Mouse (Mus musculus): ENCODE data around the gene Tmem91.

The Tmem91 gene

GRCm38 (mm10) chr7:25699851-25700250 lies 24.9 kb upstream of the Tmem91 start:
- DNase-seq (ENCODE audit: low spot score in 2 of 2): no peak

DNA sequence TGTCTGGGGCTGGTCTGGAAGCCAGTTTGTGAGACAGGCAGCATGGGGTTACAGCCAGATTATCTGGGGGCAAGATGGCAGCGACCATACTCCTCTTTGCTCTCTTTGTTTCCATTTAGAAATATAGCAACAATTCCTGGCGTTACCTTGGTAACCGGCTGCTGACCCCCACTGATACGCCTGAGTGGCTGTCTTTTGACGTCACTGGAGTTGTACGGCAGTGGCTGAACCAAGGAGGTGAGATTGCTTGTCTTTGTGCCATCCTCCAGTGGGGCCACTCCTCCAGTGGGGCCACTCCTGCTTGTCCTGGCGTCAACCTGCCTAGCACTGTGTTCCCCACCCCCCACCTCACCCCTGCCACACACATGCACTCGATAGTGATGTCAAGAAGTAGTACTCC lies 19.1 kb upstream of the Tmem91 start:
- no peak for DNase-seq (ENCODE audit: low spot score in 2 of 2)

GRCm38 (mm10) chr7:25690051-25690450 lies 15.1 kb upstream of the Tmem91 start:
- no peak for DNase-seq (ENCODE audit: low spot score in 2 of 2)

DNA sequence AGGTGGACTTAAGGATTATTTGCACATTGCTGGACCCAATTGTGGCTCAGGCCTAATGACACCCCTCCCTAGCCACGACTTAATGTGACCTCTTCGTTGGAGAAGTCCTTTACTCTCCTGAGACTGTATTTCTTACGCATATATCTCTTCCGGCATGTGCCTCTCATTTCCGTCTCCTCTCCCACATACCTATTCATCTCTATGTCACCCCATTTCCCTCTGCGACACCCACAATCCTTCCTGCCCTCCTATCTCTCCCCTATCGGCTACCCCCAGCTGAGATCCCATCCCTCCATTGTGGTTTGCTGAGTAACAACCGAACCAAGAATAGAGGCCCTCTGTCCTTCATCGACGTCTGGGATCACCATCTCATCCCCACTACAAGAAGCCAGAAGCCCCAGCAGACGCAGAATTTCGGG lies 14.6 kb upstream of the Tmem91 start:
- no peak for DNase-seq (ENCODE audit: low spot score in 2 of 2)

DNA sequence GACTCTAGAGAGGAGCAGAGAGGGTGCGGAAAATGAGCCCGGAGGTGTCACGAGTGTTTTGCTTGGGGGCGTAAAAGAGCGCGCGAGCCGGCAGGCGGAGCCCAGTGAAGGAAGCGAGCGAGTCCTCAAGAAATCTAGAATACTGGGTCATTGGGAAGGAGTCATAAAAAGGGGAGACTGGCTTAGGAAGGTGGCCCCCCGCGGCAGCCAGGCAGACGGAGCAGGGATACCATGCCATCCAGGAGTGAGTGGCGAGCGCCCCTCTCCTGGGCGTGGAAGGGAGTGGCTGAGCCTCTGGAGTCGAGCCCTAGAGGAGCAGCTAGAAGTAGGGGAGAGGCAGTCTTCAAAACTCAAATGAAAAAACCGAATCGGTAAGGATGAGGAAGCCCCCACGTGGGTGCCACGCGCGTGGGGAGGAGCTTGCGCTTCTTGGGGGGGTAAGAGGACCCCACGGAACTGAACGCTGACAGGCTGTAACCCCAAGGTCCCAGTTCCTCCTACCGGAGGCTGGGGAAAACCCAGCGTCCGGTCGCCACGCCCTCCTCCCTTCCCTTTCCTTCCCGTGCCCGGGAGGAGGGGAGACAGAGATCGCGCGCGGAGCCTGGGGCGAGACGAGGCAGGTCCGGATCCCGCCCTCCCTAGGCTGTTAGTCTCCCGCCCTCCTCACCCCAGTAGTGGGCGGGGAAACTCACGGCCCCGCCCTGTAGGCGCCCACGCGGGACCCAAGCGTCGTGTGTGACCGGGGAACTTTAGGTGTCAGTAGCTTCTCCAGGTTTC lies 14.0 kb upstream of the Tmem91 start:
- DNase-seq (ENCODE audit: low spot score in 2 of 2): no peak

- DNase-seq (ENCODE audit: low spot score in 2 of 2): no peak
Measured at GRCm38 (mm10) chr7:25687811-25688401, 12.9 kb upstream of the Tmem91 start.

GRCm38 (mm10) chr7:25686680-25687531 lies 11.9 kb upstream of the Tmem91 start, which contains the start of gene Tgfb1:
Tgfb1 (plus strand) TSS chr7:25687002.
- DNase-seq (ENCODE audit: low spot score in 2 of 2): no peak

DNA sequence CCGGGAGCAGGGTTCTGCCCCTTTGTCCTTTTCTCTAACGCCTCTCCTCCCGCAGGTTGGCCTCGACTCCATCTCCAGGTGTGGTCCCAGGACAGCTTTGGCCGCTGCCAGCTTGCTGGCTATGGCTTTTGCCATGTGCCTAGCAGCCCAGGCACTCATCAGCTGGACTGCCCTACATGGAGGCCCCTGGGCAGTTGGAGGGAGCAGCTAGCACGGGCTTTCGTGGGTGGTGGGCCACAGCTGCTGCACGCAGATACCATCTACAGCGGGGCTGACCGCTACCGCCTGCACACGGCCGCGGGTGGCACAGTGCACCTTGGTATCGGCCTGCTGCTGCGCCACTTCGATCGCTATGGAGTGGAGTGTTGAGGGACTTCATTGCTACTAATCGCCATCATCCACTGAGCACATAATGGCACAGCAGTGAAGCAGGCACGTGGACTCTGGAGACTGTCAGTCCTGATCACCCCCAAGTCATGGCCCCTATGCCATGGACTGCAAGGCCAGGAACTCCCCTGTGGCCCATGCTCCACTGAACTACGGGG lies 11.0 kb upstream of the Tmem91 start:
- no peak for DNase-seq (ENCODE audit: low spot score in 2 of 2)

- no peak for DNase-seq (ENCODE audit: low spot score in 2 of 2)
Measured at GRCm38 (mm10) chr7:25684659-25685058, 9.7 kb upstream of the Tmem91 start.

DNA sequence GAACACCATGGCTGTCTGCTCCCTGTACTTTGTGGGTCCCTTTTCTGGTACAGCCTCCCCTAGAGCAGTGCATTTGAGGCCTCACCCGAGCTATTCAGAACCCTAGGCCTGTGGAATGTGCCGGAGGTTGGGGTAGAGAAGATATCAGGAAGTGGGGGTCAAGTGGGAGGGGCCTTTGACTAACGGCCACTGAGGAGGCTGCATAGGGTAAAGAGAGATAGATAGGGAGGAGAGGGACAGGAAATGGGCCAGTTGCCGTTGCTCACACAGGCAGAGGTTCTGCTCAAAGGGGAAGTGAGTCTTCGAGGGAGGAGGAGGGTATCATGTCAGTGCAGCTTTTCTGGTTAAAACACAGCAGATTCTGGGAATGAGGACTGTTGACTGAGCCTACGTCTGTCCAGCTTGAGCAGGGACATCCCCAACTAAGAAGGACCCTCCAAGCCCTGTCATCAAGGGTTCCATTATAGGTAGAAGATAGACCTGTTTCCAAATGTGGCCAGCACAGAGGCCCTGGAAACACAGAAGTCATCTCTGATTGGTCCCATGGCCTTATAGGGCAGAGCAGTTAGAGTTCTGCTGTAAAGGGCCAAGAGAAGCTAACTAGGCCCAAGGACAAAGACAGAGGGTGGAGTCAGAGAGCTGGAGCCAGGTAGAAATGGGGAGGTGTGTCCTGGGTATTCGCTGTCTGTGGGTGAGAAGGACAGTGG lies 8.7 kb upstream of the Tmem91 start:
- DNase-seq (ENCODE audit: low spot score in 2 of 2): no peak

DNA sequence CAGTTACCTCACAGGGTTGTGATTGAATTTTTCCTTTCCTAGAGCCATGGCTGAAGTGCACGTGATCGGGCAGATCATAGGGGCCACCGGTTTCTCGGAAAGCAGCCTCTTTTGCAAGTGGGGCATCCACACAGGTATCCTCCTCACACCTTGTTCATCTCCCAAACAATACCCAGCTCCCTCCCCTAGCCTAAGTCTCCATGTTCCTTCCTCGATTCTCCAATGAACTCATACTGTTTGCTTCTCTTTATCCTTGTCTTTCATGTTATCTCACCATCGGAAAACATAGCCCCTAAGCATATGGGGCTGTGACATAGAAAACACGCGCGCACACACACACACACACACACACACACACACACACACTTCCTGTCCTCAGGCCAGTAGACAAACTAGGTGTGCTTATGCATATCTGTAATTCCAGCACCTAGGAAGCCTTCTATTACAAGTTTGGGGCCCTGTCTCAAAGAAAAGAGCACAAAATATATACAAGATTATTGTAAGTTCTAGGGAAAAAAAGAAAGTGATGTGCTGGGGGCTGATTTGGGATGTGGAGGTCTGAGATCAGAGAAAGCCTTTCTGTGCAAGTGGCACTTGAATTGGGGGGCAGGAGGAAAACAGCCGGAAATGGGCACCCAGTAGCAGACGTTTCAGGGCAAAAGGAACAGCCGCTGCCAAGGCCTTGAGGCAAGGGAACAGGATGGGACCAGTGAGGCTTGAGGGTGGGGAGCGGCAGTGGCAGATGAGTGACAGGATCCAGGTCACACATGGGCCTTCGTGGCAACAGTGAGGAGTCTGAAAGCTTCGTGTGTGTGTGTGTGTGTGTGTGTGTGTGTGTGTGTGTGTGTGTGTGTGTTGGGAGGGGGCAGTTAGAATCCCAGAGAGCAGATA lies 6.6 kb upstream of the Tmem91 start:
- DNase-seq (ENCODE audit: low spot score in 2 of 2): no peak

DNA sequence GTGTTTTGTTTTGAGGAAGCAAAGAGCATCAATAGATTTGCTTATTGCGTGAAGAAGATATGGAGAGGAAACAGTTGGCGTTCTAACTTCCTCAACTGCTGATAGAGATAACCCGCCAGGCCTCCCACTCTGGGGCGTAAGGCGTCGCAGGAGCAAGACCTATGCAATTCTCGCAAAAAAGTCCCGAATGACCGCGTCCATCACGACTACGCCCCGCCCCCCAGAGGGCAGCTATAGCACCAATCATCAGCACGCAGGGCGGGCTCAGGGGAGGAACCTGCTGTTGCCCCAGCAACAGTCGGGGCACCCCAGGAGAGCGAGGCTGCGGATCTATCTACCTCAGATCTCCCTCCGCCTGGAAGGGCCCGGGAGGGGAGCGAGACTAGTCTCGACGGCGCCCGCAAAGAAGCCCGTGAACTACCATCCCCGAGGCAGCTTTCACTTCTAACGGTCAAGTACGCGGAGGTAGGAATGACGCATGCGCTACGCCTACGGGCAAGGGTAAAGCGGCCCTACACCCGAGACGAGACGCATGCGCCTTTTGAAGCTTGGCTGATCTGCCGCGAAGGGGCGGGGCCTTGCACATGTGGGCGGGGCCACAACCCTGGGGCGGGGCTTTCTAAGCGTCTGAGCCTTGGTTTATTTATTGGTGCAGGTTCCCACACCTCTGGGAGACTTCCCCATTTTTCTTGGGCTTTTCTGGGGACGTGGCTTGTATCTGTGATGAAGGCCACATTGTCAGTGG lies 5.7 kb upstream of the Tmem91 start, which contains the start of gene B9d2:
Gene B9d2, plus strand, starts transcription at position 267 of the 745 bp plus-strand sequence.
- peak; percentile 96 to 97 for DNase-seq (ENCODE audit: low spot score in 2 of 2)

GRCm38 (mm10) chr7:25679971-25680370 lies 5.0 kb upstream of the Tmem91 start:
- DNase-seq (ENCODE audit: low spot score in 2 of 2): no peak

- DNase-seq (ENCODE audit: low spot score in 2 of 2): no peak
Measured at GRCm38 (mm10) chr7:25677013-25677412, 2.0 kb upstream of the Tmem91 start.

DNA sequence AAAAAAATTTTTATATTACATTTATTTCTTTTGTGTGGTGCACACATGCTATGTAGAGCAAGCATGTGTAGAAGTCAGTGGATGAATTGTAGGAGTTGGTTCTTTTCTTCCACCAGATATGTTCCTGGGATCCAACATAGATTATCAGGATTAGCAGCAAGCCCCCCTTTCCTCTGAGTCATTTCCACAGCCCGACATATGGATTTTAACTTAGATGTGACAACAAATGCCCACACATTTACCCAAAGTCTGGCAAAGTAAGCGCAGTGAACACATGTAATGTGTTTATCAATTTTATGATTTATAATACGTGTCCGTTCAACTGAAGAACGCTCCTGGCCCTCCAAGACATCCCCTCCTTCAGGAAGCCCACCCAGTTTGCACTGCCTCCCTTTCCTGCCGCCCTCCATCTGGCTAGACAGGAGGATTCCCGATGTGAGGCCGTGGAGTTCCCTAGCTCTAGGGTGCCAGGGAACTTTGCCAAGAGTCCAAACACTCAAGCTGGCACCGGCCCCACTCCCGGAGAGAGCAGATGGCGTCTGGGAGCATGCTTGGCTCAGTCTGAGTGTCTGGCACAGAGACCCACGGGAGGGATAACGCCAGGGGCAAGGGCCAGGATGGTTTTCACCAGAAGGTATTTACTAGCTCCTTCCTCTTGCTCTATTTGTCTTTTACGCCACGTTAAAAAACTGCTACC lies 1.3 kb upstream of the Tmem91 start:
- DNase-seq (ENCODE audit: low spot score in 2 of 2): peak; percentile 94

DNA sequence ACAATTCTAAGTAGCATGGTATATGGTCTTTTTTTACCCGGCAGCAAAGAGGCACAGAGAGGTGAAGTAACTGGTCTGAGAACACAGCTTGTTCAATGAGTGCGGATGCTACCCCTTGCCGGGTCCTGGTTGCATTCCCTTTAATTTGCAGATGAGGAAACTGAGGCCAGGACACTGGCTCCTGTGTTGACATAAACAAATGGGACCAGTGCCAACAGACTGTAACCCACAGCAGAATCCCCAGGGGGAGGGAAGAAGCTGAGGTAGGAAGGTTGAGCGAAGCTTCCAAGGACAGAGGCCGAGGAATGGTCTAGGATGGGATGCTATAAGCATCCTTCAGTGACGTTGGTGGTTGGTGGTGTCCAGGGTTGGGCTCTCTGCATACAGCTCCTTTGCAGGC lies 439 bp upstream of the Tmem91 start:
- no peak for DNase-seq (ENCODE audit: low spot score in 2 of 2)

GRCm38 (mm10) chr7:25674297-25674696 lies 669 bp downstream of the Tmem91 start:
- no peak for DNase-seq (ENCODE audit: low spot score in 2 of 2)

DNA sequence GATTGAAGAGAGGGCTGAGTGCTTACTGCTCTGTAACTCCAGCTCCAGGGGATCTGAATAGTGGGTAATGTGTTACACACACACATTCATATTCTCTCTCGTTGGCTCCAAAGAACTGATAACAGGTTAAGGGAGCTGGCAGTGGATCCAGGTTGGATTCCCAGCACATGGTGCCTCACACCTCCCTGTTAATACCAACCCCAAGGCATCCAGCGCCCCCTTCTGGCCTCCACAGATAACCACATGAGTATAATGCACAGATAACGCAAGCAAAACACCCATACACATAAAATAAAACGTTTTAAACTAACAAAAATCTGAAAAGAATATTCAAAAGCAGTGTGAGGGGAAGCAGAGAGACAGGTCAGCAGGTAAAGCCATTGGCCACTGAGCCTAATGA lies 2.5 kb downstream of the Tmem91 start:
- DNase-seq (ENCODE audit: low spot score in 2 of 2): no peak

DNA sequence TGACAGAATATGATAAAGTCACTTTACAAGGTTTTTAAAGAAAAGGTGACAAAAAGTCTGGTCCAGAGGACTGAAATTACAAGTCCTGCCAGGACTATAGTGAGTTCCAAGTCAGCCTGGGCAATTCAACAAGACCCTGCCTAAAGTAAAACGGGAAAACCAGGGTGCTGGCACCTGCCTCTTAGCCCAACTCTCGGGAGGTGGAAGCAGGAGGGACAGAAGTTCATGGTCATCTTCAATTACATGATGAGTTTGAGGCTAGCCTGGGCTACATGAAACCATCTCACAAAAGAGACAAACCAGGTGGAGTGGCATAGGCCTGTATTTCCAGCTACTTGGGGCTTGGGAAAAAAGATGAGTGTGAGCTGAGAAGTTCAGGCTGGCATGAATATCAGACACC lies 3.3 kb downstream of the Tmem91 start:
- no peak for DNase-seq (ENCODE audit: low spot score in 2 of 2)

Measured in frontal cortex, postnatal 36 days (tissue).